Mouse (Mus musculus): ENCODE measurements around the gene Cenpb.

DNA sequence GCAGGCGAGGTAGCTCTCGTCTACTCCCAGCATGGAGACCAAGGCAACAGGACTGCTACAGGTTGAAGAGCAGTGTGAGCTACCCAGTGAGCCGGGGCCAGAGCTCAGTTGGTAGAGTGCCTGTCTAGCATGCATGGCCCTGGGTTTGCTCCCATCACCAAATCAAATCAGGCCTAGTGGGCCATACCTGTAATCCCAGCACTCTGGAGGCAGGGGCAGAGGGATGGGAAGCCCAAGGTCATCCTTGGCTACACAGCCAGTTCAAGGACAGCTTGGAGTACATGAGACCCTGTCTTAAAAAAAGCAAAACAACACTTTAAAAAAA lies 30.7 kb downstream of the Cenpb start:
- TF ChIP-seq POLR2A (IDR thresholded peaks at IDR 0.05; ENCODE audit: insufficient read depth, low read depth, low read length) (no peak), CTCF (IDR thresholded peaks at IDR 0.05; ENCODE audit: insufficient read depth, low read depth, low read length) (no peak)
